Mouse (Mus musculus) megakaryocyte-erythroid progenitor cell, adult 5-6 weeks (primary cell): ENCODE measurements around the gene Tdrd6. TPM values are rescaled to one million over a fixed set of nuclear protein-coding genes. Genes with fewer than 3 reads are reported as not detected.

Experiments used
- total RNA-seq, 2 experiments: library from RNA; stranded (forward) in 1 of 2; stranded (reverse) in 1 of 2; fragments of 200-1000, 215-1000 nt in 1 of 2; fragments of >200 nt in 1 of 2; fragmentation: Nextera tagmentation in 1 of 2; gene quantifications; 2 replicates each; pipeline ENCODE4 v1.2.3; 2014 to 2017

The Tdrd6 gene
- total RNA-seq, 2 experiments from 2014 or later, result not detected

Other genes with a start within 250 kb of the Tdrd6 start
- not detected in 2 replicates for gene Mep1a, start 127.5 kb downstream of the Tdrd6 start, total RNA-seq (2014; fragmentation: Nextera tagmentation)
- not detected in 2 replicates for gene Mep1a, start 127.5 kb downstream of the Tdrd6 start, total RNA-seq (2017)
- not detected in 2 replicates for gene Ankrd66, start 86.7 kb downstream of the Tdrd6 start, total RNA-seq (2014; fragmentation: Nextera tagmentation)
- not detected in 2 replicates for gene Ankrd66, start 86.7 kb downstream of the Tdrd6 start, total RNA-seq (2017)
- gene Pla2g7, start 62.2 kb downstream of the Tdrd6 start, total RNA-seq (2014; fragmentation: Nextera tagmentation), result not detected in 2 replicates
- gene Pla2g7, start 62.2 kb downstream of the Tdrd6 start, total RNA-seq (2017), result not detected in 2 replicates
- gene Slc25a27, start 36.9 kb upstream of the Tdrd6 start, total RNA-seq (2014; fragmentation: Nextera tagmentation), result 3.4 and 4.6 TPM in 2 replicates
- gene Slc25a27, start 36.9 kb upstream of the Tdrd6 start, total RNA-seq (2017), result 5.1 TPM in 1 of 2 replicates, not detected in the other
- gene Cyp39a1, start 37.1 kb upstream of the Tdrd6 start, total RNA-seq (2014; fragmentation: Nextera tagmentation), result not detected in 2 replicates
- not detected in 2 replicates for gene Cyp39a1, start 37.1 kb upstream of the Tdrd6 start, total RNA-seq (2017)
- not detected in 2 replicates for gene Rcan2, start 171.1 kb upstream of the Tdrd6 start, total RNA-seq (2014; fragmentation: Nextera tagmentation)
- not detected in 2 replicates for gene Rcan2, start 171.1 kb upstream of the Tdrd6 start, total RNA-seq (2017)